Mouse (Mus musculus) cerebellum, adult 9-11 months (tissue): ENCODE results near the gene Pcf11.
A peak's percentile ranks its signal among the peaks of the same experiment; 100 is the strongest.

Source experiments
- DNase-seq: peaks from one replicate; pipeline ENCODE4 v3.0.0; 2022

The Pcf11 gene

DNA sequence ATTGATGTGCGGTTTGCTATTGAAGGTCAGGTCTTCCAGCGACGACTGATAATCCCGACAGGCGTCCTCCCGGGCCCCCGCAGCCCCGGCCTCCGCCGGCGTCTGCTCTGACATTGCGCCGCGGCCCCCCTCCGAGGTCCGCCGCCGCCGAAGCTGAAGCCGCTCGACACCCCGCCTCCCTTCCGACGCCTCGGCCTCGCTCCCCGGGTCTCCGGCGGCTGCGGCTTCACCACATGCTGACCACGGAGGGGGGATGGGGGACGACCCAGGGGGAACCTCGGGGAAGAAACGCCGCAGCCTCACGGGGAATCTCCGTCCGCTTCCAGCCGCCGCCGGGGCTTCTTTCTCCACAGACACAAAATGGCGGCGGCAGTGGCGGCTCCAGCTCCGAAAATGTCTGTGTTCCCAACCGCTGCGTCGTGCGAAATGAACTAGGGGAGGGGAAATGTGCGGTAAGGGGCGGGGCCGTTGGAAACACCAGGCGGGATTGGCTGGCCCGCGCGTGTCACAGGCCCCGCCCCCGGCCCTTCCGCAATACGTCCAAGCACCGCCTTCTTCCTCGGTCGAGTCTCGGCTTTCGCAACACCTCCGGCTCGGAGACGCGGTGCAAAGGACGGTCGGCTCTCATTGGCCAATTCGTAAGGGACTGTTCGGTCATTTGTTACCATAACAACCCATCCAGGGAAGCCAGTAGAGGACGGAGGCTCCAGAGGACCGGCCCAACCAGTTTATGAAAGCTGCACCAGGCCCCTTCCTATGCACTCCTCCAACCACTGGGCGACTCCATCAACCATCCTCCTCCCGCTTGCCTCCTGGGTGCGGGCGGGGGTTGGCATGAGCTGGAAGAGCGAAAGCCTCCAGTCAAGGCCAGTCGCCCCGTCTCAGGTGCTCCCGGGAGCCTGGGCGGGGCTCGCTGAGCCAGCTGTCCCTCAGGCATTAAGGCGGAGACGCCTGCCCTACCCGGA lies at the start of gene Pcf11:
Gene Pcf11, minus strand, starts transcription at position 428 of the 965 bp plus-strand sequence.
- peak; percentile 98 for DNase-seq

DNA sequence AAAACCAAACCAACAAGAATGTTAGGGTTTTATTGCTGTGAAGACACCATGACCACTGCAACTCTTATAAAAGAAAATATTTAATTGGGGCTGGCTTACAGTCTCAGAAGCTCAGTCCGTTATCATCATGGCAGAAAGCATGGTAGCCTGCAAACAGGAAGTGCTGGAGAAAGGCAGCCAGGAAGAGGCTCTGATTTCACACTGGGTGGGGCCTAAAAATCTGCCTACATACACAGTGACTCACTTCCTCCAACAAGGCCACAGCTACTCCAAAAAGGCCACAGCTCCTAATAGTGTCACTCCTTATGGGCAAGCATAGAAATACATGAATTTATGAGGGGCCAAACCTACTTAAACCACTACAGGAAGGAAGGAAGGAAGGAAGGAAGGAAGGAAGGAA lies 45.3 kb upstream of the Pcf11 start:
- no peak for DNase-seq

DNA sequence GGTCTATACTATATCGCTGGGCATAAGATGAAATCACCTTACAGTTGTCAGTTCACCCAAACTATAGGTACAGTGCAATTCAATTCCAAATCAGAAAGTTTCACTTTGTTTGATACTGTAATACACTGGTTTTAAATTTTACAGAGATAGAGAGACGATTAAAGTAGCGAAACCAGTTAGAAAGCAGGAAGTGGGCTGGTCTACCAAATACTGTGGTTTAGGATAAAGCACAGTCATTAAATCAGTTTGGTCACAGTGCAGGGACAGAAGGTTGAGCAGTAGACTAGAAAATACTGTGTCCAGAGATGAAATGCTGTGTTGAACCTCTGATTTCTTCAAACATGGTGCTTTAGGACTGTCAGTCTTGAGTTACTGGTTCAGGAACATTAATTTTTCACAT lies 41.9 kb upstream of the Pcf11 start:
- DNase-seq, result no peak

DNA sequence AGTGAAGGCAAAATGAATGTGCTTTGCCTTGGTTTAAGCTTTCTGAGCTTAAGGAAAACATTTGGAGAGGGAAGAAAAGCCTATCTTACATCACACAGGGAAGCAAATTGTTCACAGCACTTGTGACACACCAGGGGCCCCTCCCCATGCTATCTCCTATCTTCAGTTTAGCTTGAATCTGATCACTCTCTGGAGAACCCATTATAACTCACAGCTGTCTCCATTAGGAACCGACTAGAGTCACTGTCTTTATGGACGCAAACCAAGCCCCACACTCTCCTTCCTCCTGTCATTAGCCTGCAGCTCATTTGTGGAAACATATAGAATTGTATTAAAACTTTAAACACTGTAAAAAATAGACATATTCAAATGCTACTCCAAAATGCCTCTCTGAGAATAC lies 39.8 kb upstream of the Pcf11 start:
- no peak for DNase-seq

DNA sequence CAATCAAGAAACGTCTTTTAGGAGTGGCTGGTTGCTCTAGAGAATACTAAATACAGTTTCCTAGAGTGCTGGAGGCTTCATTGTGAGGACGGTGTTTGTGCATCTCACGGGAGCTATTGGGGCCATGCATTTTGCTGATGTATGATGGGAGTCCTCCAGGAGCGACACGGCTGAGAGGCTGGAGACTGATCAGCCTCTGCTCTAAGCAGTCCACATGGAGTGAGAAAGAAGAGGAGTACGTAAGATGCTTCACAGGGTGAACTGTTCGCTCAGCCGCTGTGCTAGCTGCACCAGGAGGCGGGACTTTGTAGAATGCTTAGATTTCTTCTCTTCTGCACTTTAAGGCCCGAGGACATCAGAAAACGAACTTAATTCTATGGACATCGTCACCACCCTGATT lies 37.0 kb upstream of the Pcf11 start:
- no peak for DNase-seq

DNA sequence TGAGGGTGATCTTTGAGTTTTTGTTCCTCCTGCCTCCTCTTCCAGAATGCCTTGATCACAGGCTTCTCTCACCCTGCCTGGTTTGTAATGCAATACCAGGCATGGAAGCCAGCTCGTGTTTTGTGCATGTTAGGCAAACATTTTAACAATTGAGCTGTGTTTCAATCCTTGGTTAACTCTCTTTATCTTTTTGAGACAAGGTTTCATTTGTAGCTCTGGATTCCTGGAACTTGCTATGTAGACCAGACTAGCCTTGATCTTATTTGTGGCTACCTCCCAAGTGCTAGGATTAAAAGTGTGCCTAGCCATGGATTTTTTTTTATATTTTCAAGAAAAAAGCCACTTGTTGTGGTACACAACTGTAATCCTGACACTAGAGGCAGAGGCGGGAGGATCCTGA lies 35.8 kb upstream of the Pcf11 start:
- no peak for DNase-seq

DNA sequence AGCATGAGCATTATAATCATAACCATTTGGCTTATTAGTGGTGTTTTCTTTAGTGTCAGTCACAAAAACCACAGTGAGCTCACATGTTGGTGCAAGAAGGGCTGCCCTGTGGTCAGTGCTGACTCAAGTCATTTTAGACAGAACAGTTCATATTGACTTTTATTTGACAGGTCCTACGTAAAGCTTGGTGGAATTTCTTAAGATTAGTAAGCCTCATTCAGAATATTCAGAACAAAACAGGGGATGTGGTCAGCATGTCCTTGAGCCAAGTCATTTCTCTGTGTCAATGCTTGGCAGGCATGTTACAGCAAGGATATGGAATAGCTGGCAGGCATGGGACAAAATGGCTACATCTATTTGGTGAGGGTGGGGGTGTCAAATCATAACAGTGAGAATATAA lies 33.9 kb upstream of the Pcf11 start:
- DNase-seq, result no peak

DNA sequence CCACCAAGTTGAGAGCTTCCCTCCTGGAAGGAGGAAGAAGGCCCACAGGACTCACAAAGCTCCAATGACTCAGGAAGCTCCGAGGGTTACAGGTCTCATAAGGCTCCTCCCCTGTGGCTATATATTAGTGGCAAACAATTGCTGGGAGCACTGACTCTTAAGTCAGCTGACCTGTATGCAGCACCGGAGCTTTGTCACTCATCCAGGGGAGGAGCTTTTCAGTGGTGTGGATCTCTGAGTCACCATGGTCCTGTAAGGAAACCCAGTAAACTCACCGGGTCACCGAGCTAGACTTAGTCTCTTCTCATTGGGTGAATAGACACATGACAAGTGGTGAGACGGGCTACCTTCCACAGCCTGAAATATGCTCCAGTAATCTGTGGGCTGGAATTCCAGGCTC lies 29.0 kb upstream of the Pcf11 start:
- no peak for DNase-seq

DNA sequence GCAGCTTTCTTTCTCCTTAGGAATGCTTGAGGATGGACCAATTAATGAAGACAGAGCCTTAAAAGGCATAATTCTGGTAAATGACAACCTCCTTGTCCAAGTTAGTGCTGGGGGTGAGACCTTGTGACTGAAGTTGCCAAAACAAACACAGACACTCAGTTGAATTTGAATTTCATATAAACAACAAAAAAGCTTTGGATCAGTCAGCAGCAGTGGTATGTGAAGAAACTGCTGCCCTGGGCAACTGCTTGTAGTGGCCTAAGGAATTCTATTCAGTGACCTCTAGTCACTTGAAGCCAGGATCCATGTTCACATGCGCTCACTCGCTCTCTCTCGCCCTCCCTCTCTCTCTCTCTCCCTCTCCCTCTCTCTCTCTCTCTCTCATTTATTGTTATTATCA lies 26.7 kb upstream of the Pcf11 start:
- no peak for DNase-seq

DNA sequence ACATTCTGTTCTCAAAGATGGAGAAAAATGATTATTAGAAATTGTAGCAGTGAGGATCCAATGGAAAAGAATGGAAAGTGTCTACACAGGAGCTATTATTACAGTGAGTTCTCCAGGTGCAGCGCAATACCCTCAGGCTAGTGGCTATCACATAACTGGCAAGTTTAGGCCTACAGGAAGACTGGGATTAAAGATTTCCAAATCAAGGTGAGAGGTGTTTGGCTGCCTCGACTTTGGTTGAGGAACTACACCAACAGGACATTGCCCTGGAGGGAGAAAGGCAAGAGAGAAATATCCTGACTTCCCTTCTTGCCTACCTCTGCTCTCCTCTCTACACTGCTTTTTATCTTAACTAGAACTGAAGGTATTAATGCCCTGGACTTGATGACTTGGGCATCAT lies 19.4 kb upstream of the Pcf11 start:
- no peak for DNase-seq

DNA sequence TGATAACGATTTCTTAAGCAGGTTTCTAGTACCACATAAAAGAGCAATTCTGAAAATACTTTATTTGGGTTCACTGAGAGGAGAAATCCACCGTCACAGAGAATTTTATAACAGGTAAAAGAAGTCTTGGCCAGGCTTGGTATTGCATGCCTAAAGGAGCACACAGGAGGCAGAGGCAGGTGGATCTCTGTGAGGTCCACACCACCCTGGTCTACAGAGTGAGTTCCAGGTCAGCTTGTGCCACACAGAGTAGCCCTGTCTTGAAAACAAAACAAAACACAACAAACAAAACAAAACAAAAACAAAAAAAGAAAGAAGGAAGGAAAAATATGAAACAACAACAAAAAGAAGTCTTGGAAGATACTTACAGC lies 18.6 kb upstream of the Pcf11 start:
- DNase-seq, result no peak

DNA sequence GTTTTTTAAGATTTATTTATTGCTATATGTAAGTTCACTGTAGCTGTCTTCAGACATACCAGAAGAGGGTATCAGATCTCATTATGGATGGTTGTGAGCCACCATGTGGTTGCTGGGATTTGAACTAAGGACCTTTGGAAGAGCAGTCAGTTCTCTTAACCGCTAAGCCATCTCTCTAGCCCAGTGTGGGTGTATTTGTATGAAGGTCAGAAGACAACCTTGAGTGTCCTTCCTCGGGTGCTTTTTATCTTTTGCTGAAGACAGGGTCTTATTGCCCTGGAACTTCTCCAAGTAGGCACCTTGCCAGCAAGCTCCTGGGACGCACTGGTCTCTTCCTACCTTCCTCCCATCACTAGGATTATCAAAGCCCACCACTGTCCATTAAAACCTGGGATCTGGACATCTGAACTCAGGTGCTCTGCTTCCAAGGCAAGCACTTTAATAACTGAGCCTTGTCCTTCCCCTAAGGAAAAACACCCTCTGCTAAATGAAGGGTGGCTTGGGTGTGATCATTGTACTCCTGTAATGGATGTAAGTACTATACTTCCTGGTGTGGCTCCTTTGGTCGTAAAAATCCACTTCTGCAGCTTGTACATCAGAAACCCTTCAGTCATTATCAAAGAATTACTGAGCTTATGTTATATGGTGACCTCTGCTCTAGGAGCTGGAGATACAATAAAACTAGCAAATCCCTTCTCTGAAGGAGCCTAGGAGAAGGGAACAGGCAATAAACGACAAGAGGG lies 18.0 kb upstream of the Pcf11 start:
- no peak for DNase-seq

DNA sequence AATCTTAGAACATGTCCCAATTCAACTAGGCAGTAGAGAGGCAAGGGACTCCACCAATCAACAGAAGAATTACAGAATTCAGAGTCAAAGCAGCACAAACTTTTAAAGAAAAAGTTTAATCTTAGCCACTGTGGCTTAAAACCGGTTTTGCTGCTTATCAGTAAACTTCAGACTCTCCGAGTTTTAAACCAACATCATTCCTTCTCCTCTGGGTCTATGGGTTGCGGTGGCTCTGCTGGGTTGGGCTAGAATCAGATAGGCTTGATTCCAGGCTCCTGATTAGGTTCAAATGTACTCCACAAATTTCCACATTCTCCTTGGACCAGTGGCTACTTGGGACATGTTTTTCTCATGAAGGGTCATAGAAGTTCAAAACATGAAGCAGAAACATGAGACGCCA lies 7.6 kb upstream of the Pcf11 start:
- no peak for DNase-seq

DNA sequence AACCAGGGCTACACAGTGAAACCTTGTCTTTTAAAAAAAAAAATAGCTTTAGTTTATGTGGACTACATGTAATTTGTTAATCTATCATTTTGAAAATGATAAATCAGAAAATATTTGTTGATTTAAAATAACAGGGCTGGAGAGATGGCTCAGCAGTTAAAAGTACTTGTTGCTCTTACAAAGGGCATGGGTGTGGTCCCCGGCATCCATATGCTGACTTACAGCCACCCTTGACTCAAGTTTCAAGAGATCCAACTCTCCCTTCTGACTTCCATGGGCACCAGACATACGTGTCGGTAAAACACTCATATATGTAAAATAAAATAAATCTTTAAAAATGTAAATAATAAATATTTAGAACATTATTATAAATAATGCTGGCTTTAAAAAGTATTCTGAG lies 5.4 kb upstream of the Pcf11 start:
- no peak for DNase-seq

DNA sequence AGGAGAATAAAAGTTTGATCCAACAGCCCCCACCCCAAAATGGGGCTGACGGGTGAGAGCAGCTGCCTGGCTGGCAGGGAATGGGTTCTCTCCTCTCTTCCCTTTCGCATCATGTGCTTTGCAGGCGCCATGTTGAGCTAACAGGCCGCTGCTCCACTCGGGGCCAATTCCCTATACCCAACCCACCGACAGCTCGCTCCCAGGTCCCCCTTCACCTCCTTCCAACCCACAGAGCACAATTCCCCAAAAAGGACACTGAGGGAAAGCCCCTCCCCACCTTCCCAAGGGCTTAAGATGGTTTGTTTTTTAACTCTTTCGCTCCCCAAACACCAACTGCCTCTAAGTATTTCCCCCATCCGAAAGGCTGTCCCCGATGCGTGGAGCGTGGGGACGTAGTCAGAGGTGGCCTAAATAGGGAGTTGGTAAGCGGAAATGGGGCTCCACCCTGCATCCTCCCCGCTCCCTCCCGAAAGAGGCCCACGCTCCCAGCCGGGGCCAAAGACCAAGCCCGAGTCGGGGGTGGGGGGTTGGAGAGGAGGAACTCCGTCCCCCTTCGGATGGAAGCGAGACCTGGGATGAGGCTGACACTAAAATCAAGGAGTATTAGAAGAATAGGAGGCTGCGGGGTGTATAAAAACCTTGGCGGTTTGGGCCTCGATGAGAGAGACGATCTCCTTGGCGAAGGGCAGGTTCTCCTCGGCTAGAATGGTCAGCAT lies 785 bp downstream of the Pcf11 start:
- DNase-seq, result peak; percentile 75

DNA sequence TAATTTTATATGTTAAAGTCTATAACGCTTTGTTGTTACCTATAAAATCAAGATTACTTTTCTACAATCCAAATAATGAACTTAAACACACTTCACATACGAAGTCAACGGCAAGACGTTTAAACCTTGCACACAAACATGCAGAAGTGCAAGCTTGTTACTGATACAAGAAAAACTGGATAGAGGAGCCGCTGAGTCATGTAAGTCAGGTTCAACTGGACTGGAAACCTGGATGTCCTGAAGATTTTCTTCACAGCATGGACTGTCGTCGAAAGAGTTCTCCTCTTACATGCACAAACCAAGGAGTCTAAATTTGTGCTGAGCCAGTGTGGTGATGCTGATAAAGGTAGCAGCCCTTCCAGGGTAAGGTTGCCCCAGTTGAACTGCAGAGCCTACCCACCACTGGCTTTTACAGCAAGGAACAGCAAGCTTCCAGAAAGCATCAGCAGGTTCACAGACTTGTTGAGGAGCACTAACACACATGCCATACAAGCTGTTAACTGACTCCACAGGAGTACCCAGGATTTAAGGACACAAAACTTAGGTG lies 3.4 kb downstream of the Pcf11 start:
- no peak for DNase-seq

DNA sequence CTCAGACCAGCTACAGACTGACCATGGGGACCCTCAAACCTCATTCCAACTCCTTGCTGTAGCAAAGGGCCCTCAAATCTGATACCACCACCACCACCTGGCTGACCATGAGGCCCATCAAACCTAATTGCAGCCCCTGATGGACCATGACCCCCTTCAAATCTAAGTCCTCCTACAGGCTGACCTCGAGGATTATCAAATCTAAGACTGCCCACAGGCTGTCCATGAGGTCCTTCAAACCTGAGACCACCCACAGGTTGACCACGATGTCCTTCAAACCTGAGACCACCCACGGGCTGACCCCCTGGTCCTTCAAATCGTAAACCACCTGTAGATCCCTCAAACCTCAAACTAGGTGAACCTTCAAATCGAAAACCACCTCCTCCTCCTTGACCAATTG lies 11.7 kb downstream of the Pcf11 start:
- DNase-seq, result no peak

DNA sequence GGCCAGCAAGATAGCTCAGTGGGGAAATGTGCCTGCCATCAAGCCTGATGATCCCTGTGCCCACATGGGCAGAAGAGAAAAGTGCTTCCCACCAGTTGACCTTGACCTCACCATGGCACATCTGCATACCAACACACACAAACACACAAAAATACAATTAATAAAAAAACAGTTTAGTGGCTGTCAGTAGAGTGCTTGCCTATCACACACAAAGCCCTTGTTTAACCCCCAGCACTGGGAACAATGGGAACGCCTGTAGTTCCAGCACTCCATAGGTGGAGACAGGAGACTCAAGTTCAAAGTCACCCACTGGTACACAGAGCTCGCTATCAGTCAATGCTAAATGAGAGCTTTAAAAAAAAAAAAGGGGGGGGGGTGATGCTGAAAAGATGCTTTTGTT lies 13.3 kb downstream of the Pcf11 start:
- no peak for DNase-seq

DNA sequence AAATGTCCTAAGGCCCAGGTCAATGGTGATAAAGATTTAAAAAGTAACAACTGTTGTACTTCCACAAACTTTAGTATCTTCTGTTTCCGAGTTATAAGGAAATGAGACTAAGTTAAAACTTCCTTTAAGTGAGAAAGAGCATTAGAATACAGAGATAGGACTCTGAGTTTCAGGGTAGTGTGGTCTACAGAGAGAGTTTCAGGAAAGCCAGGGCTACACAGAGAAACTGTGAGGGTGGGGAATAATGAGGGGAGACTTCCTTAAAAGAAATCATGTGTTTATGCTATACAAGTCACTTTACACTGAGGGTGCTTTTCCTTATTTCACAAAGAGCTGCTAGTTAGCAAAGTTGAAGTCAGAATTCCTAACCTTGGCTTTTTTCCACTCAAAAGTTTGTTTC lies 16.4 kb downstream of the Pcf11 start:
- no peak for DNase-seq

DNA sequence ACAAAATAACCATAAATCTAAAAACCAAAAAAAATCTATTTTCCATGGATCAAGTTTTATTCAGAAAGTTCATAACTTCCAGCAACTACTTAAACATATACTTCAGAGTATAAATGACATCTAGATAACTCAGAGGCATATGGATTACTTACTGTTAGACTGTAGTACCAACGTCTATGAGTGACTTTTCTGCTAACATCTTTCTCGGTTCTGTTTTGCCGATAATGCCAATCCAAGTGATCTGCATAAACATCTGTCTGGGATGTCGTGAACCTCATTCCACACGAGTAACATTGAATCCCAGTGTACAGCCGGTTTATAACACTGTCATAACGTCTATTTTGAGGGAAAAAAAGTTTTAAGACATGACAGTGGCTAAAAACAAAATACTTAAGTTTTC lies 21.9 kb downstream of the Pcf11 start:
- no peak for DNase-seq

DNA sequence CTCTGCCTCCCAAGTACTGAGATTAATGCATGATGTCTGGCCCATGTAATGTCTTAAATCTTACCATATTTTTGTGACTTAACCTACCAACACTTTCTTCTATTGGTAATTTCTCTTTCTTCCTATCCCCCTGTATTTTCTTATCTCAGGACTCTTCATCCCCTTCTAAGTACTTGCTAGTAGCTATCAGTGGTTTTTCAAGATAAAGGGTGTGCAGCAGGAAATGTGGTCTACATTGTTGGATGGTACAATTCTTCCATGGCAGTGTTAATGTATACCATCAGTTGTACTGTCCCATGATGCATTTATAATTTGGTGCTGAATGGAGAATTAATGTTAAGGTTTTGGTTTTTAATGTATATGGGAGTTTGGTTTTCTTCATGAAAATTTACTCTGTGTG lies 27.4 kb downstream of the Pcf11 start:
- DNase-seq, result no peak

DNA sequence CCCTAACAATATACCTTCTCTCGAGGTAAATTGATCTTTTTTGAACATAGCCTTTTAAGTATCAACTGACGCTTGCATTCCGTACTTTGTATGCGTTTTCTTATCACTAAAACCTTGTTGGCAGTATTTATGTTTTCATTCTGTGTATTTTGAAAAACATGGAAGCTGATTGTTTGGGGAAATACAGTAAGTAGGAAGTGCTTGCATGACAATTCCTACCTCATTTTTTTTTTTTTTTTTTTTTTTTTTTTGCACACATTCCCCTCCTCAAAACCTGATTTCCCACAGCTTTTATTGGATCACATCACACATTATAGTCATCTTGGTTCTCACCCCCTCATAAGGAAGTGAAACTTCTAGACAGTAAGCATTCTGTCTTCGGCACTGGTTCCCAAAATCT lies 31.7 kb downstream of the Pcf11 start:
- DNase-seq, result no peak

DNA sequence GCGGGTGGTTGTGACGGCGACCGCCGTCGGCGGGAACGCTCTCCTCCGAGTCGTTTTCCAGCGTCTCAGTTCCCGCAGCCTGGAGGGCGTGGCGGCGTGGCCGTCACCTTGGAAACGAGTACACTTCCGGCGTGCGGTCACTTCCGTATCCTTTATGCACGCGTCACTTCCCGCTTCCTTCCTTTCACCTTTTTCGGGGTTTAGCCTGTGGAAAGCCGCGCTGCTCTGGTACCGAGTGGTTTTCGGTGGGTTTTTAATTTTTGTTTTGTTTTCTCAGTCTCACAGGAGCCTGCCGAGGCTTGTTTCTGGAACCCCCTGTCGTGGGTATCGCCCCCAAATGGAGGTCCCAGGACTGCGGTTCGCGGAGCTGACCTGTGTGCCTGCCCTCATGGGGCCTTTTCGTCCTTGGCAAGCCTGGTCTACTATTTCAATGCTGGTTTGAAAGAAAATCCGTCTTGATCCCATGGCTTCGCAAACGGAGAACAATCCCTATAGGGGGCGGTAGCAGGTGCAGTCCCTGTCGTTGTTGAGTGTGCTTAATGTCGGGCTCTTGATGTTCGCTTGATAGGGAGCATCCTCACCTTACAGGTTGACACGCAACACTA lies 32.6 kb downstream of the Pcf11 start, which contains the start of gene Ankrd42:
Gene Ankrd42, minus strand, starts transcription at position 122 of the 605 bp plus-strand sequence.
- DNase-seq, result peak; percentile 89
